Mouse (Mus musculus) left cerebral cortex, adult 9 months (tissue): ENCODE measurements at regions not wholly inside any gene's neighbourhood (a gene's known extent, or its start where the extent isn't known, plus 50 kb on each side); places are given as distances from the start of the nearest gene placed in this dataset.

Source experiments
- DNase-seq, 2 experiments: peaks; one replicate each; pipeline ENCODE4 v3.0.0; 2022; ENCODE audit warnings: low spot score in 2 of 2

GRCm38 (mm10) chr13:44133436-44133835 is 348.9 kb downstream of the Cd83 start:
- DNase-seq, result no peak

GRCm38 (mm10) chr13:44141181-44141580 is 356.6 kb downstream of the Cd83 start:
- DNase-seq, result no peak

GRCm38 (mm10) chr13:44145441-44145840 is 360.9 kb downstream of the Cd83 start:
- DNase-seq, result no peak

GRCm38 (mm10) chr13:44147841-44148240 is 363.3 kb downstream of the Cd83 start:
- DNase-seq, result no peak

- DNase-seq, result no peak
Measured at GRCm38 (mm10) chr13:44149499-44149898, 364.9 kb downstream of the Cd83 start.

GRCm38 (mm10) chr13:44151526-44151925 is 367.0 kb downstream of the Cd83 start:
- DNase-seq, result no peak

GRCm38 (mm10) chr13:44152806-44153613 is 368.4 kb downstream of the Cd83 start:
- DNase-seq, result no peak

GRCm38 (mm10) chr13:44153784-44154183 is 369.2 kb downstream of the Cd83 start:
- no peak for DNase-seq

- DNase-seq, result no peak
Measured at GRCm38 (mm10) chr13:44155956-44156355, 371.4 kb downstream of the Cd83 start.

GRCm38 (mm10) chr13:44156546-44156945 is 372.0 kb downstream of the Cd83 start:
- no peak for DNase-seq

GRCm38 (mm10) chr13:44157236-44157635 is 372.7 kb downstream of the Cd83 start:
- DNase-seq, result no peak

GRCm38 (mm10) chr13:44158364-44158763 is 373.8 kb downstream of the Cd83 start:
- DNase-seq, result no peak

GRCm38 (mm10) chr13:44159346-44159745 is 374.8 kb downstream of the Cd83 start:
- no peak for DNase-seq

- no peak for DNase-seq
Measured at GRCm38 (mm10) chr13:44164746-44165145, 380.2 kb downstream of the Cd83 start.

- no peak for DNase-seq
Measured at GRCm38 (mm10) chr13:44167186-44167585, 382.6 kb downstream of the Cd83 start.

GRCm38 (mm10) chr13:44168186-44168585 is 383.6 kb downstream of the Cd83 start:
- no peak for DNase-seq

- DNase-seq, result no peak
Measured at GRCm38 (mm10) chr13:44171639-44172038, 387.1 kb downstream of the Cd83 start.

GRCm38 (mm10) chr13:44172701-44173100 is 388.1 kb downstream of the Cd83 start:
- DNase-seq, result no peak

- DNase-seq, result no peak
Measured at GRCm38 (mm10) chr13:44174236-44174635, 389.7 kb downstream of the Cd83 start.

GRCm38 (mm10) chr13:44175300-44176036 is 390.9 kb downstream of the Cd83 start:
- DNase-seq, result no peak

- DNase-seq, result no peak
Measured at GRCm38 (mm10) chr13:44176121-44176520, 391.5 kb downstream of the Cd83 start.

- DNase-seq, result no peak
Measured at GRCm38 (mm10) chr13:44178006-44178405, 393.4 kb downstream of the Cd83 start.

- no peak for DNase-seq
Measured at GRCm38 (mm10) chr13:44180384-44180783, 395.8 kb downstream of the Cd83 start.
